Mouse (Mus musculus) monocyte, adult 2 months (primary cell): Measurements from ENCODE around the gene Cdh26.

Experiments
- DNase-seq, 2 experiments: peaks; one replicate each; pipeline ENCODE4 v3.0.0; 2022; ENCODE audit warnings: low spot score in 2 of 2, low read depth in 1 of 2

The Cdh26 gene

GRCm38 (mm10) chr2:178430231-178430630 is at the start of gene Cdh26:
Cdh26 (plus strand) TSS chr2:178430531.
- no peak for DNase-seq

DNA sequence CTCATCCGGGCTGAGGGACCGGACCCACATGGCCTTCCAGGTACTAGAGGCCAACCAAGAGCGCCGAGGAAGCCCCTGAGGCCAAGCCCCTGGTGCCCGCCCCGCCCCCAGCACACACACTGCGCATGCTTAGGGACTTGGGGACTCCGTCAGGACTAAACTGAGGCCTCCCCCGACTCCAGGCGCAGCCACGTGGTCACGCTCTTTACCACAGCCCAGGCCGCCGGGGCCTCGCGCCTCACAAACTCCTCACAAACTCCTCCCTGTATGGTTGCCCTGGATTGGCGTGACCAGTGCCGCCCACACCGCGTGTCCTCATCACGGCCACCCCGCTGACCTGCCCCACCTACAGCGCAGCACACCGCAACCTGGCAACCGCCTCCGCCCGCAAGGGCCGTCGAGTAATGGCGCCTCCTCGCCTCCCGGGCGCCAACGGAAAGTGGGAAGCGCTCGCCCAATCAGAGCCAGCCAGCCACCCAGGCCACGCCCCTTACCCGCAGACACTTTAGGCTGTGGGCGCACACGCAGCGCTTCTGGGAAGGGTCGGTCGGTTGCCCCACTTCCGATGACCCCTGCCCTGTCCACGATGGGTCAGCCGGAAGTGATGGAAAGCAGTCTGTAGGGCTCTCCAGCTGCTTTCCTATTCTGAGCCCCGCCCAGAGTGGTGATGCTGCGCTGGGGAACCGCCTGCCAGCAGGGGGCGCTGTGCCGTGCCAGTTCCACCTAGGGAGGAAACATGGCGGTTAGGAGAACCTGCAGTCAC is 23.1 kb upstream of the Cdh26 start, which contains the start of gene Sycp2:
Gene Sycp2 (minus strand): TSS at position 633 of the 763 bp plus-strand sequence.
- no peak for DNase-seq

DNA sequence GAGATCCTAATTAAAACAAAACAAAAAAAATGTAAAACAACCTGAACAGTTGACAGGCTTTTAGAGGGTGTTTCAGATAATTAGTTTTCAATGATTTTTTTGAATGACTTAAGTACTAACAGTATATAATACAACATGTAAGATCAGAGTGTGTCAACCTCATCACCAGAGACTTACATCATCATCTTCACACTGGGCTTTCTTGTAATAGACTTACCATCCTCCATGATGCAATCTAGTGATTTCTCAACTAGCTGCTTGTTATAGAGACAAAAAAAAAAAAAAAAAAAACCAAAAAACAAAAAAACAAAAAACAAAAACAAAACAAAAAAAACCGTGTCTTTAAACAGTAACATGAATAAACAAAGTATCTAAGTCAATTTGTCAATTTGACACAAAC is 21.3 kb upstream of the Cdh26 start:
- DNase-seq, result no peak

- DNase-seq, result no peak
These were observed 20.0 kb upstream of the Cdh26 start for GRCm38 (mm10) chr2:178410286-178410685.

DNA sequence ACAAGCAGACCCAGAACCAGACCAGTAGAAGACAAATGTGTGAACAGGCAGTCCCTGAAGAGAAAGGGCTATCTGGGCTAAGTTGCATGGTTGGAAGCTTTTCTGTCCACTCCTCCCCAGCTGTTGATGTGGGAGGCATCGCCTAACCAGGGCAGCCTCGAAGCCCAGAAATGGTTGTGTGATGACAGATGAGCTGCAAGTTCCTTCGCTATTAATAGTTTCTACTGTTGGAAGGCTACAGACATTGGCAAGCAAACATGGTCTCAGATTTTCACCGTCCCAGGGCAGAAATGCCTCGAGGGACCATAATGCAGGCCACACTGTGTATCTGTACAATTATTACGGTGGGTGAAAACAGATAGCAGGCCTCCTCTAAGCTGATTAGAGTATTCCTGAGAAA is 17.7 kb upstream of the Cdh26 start:
- DNase-seq, result no peak

- no peak for DNase-seq
These were observed 17.2 kb upstream of the Cdh26 start for GRCm38 (mm10) chr2:178413081-178413480.

DNA sequence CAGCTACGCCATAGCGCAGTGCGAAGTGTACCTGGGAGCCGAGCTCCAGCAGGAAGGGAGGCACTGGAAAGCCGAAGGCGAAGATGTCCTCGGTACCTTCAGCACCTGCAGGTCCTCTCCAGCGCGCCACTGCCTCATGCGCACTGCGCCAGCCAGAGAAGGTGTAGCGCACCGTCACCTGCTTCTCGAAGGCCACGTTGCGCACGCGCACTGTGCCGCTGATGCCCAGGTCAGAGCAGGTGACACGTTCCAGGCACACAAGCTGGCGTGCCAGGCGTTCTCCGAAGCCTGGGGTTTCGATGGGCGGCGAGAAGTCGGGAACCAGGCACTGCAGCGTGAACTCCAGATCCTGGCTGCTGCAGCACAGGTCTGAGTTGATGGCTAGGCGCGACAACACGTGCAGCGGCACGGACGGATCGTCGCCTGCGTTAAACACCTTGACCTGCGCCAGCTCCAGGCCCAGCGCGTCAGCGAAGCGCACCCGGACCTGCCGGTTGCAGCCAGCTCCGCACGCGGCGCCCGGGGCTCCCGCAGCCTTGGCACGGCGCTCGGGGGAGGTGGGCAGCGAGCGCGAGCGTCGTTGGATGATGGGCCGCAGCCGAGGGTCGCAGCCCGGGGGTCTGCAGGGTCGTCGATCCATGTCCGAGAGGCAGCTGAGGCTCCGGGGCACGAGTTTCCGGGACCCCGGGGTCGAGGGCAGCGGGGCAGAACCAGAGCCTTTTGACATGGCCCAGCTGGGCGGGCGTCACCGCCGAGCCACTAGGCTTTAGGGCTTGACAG is 16.7 kb upstream of the Cdh26 start:
- DNase-seq, result no peak

- DNase-seq, result peak in 1 of 2 experiments; percentile 25
These were observed 15.8 kb upstream of the Cdh26 start, which contains the start of the genes Ppp1r3d and Fam217b for GRCm38 (mm10) chr2:178414261-178415149. Ppp1r3d (minus strand) TSS chr2:178414472. Fam217b (plus strand) TSS chr2:178414524.

GRCm38 (mm10) chr2:178415150-178415448 is 15.2 kb upstream of the Cdh26 start:
- DNase-seq, result no peak

GRCm38 (mm10) chr2:178416427-178416826 is 13.9 kb upstream of the Cdh26 start:
- peak; percentile 28 to 70 for DNase-seq

DNA sequence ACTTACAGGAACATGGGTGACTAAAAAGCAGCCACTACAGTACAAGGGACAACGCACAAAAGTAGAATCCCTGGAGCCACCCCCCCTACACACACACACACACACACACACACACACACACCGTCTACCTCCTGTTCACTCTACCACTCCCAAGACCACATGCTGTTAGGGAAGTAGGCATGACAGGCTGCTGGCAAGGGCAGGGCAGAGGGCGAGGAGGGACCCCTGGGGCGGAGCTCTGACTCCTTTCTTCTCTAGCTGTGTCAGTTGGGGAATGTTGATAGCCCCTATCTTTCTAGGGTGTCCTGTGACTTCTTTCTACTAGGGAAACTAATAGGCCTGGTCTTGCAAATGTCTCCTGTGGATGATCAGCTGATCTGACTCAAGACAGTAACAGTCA is 13.4 kb upstream of the Cdh26 start:
- peak in 1 of 2 experiments; percentile 25 for DNase-seq

DNA sequence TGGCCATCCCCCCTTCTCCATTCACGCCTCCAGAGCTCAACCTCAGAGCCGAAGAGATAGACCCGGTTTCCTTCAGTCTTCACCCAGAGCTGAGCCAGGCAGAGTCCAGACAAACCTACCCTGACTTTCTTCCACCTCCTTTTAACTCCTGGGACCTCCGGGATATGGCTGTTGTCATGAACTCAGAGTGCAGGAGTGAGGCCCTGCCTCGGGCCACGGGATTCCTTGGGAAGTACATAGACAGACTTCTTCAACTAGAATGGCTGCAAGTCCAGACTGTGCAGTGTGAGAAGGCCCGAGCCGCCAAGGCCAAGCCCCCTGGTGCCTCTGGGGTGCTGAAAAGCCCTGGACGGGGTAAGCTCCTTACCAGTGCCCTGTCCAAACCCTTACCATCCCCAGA is 9.8 kb upstream of the Cdh26 start:
- no peak for DNase-seq

- DNase-seq, result no peak
These were observed 8.7 kb upstream of the Cdh26 start for GRCm38 (mm10) chr2:178421603-178422002.

GRCm38 (mm10) chr2:178422186-178422585 is 8.1 kb upstream of the Cdh26 start:
- no peak for DNase-seq

DNA sequence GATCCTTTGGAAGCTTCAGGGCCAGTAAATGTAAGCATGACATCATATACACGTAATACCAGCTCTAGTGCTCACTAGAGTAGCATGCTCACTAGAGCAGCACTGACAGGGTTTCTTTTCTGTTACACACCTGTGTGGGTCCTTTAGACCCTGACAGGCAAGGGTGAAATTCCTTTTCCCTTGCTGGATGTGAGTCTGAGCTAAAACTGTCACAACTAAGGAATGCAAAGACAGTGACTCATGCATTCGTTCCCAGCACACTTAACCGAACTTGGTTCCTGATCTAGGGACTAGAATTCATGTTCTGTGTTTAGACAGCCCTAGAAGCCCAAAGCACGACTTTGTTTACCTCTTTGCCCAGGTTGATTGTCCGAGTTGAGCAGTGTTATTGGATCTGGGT is 7.1 kb upstream of the Cdh26 start:
- DNase-seq, result no peak

DNA sequence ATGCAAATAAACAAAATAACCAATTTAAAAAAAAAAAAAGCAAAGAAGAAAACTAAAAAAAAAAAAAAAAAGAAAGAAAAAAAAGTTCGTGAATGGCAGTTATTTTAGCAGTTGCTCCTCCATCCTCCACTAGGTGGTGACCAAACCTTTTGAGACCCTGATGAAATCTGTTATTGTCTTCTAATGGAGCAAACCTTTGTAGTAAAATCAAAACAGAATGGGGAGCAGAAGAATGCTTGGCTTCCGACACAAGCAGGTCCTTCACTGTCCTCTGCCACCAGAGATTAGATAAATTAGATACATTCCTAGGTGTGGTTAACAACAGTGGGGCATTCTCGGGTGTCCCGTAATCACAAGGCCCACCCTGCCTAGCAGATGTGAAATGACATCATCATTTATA is 4.1 kb upstream of the Cdh26 start:
- DNase-seq, result no peak

DNA sequence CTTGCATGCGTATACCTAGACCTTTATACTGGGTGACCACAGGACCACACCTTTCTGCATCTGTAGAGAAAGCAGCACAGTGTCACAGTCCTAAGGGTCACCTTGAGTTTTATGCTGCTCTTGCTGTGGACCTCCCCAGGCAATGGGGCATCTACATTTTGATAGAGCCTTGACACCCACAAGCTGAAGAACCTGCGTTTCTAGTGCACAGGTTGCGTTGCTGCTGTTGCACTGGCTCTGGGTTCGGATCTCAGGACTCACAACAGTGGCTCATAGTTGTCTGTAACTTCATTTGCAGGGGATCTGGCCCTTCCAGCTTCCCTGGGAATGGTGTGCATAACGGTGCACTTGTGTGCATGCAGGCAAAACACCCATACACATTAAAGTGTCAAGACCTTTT is 3.1 kb upstream of the Cdh26 start:
- no peak for DNase-seq

DNA sequence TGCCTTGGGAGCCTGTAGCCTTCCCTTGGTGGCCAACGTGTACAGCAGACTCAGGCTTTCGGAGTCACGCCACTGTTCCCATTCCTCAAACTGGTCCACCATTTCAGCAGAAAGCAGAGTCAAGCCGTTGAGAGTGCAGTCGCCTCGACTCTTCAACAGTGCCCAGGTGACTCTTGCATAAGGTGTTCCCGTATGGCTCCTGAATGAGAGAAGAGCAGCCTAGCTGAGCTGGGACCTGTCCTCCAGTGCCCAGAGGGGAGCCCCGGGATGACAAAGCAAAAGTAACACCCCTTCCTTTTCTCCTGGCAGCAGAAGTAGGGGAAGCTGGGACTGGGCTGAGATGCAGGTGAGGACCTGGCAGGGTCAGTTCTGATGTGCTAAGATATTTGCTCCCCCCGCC is 2.1 kb upstream of the Cdh26 start:
- DNase-seq, result no peak

DNA sequence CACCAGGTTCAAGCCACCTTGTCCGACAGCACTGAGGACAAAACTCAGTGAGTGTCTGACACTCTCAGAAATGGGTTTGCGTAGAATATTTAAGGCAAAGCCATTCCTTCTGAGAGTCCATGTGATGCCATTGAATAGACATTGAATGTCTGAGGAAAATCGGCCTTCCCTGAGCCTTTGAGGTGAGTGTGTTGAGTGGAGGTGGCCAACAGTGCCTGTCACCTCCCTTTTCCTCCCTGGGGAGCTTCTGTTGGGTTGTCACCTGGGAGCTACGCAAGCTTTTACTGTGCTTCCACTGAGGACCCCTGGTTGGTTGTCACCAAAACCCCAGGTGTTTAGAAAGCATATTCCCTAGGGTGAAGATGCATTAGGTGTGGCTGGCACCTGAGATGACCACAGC is 1.7 kb upstream of the Cdh26 start:
- no peak for DNase-seq

DNA sequence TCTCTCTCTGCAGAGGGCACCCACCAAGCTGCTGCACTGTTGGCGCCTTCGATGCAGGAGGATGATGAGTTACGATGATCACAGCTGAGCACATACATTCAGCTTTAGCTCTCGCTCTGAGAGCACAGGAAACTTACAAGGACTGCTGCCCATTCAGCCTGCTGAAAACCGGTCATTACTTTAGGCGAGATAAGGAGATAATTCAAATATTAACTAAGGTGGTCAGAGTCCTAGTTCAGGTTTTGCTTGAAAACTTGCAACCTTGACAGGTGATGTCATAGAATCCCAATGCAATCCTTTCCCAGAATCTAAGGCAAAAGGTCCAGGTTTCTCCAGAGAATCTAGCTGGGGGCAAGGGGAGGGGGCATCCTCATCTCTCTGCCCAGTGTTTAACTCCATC is 905 bp upstream of the Cdh26 start:
- DNase-seq, result no peak

GRCm38 (mm10) chr2:178433495-178433894 is 3.2 kb downstream of the Cdh26 start:
- DNase-seq, result no peak

DNA sequence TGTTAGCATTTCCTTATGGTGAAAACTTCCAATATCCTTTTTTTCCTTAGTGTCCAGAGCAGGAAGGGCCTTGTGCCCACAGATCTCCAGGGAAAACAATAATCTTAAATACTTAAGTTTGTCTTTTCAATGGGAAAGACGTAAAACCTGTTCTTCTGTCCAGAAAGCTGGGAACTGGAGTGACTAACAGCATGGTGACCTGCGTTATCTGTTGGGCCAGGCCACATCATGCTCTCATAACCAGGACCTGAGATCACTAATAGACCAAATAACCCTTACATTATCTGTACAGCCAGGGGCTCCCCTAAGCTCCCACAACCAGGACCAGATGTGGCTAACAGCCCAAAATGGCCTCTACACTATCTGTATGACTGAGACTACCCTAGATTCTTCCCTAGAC is 3.6 kb downstream of the Cdh26 start:
- DNase-seq, result no peak
